Mouse (Mus musculus): Measurements from ENCODE around the gene Tubd1.

Gene Tubd1

GRCm38 (mm10) chr11:86558258-86558657 is 13.5 kb downstream of the Tubd1 start:
- DNase-seq (ENCODE audit: low spot score) = no peak

- no peak for DNase-seq (ENCODE audit: low spot score)
Observed at GRCm38 (mm10) chr11:86568425-86568824, 23.6 kb downstream of the Tubd1 start.

DNA sequence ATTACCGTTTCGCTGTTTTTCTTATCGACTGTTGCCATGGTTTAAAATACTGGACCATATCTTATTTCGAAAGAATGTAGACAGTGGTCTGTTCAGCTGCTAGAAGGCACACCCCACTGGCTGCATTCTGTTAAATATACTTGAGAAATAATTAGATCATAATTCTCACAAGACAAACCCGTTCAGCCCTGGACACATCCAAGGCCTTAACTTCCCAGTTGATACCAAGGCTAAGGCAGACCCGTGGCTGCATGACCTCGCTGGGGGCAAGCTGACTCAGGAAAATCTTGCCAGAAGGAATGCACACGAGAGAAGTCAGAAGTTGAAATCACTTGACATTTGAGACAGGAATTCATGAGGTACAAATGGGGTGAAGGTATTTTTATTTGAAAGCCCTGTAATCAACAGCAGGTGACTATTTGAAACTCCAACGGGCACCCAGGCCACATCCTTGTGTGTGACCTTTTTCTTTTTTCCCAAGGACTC is 25.5 kb downstream of the Tubd1 start:
- DNase-seq (ENCODE audit: low spot score) = no peak

GRCm38 (mm10) chr11:86571047-86571855 is 26.5 kb downstream of the Tubd1 start:
- no peak for DNase-seq (ENCODE audit: low spot score)

- no peak for DNase-seq (ENCODE audit: low spot score)
Observed at GRCm38 (mm10) chr11:86571871-86572270, 27.1 kb downstream of the Tubd1 start.

DNA sequence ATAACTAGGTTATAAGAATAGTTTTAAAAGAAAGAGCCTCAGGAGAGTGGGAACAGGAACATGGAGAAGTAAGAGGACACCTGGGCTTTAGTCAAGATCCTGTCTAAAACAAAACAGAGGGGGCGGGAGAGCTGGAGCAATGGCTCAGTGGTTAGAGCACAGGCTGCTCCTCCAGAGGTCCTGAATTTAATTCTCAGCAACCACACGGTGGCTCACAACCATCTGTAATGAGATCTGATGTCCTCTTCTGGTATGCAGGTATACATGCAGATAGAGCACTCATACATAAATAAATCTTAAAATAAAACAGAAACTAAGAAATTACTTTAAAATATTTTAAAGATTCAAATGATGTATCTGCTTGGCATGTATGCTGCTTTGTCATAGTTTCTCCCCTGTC is 27.8 kb downstream of the Tubd1 start:
- no peak for DNase-seq (ENCODE audit: low spot score)

- no peak for DNase-seq (ENCODE audit: low spot score)
Observed at GRCm38 (mm10) chr11:86573646-86574231, 28.9 kb downstream of the Tubd1 start.

DNA sequence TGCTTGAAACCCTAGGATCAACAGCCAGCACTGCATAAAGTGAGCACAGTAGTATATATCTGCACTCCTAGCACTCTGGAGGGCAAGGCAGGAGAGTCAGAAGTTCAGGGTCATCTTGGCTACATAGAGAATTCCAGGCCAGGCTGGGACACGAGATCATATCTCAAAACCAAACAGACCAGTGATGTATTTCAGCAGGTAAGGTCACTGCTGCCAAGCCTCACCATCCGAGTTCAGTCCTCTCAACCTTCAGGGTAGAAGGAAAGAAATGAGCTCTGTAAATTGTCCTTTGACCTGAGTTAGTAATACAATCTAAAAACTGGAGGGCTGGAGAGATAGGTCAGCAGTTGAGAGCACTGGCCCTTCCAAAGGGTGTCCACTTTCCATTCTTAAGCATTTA is 29.6 kb downstream of the Tubd1 start:
- DNase-seq (ENCODE audit: low spot score) = no peak

DNA sequence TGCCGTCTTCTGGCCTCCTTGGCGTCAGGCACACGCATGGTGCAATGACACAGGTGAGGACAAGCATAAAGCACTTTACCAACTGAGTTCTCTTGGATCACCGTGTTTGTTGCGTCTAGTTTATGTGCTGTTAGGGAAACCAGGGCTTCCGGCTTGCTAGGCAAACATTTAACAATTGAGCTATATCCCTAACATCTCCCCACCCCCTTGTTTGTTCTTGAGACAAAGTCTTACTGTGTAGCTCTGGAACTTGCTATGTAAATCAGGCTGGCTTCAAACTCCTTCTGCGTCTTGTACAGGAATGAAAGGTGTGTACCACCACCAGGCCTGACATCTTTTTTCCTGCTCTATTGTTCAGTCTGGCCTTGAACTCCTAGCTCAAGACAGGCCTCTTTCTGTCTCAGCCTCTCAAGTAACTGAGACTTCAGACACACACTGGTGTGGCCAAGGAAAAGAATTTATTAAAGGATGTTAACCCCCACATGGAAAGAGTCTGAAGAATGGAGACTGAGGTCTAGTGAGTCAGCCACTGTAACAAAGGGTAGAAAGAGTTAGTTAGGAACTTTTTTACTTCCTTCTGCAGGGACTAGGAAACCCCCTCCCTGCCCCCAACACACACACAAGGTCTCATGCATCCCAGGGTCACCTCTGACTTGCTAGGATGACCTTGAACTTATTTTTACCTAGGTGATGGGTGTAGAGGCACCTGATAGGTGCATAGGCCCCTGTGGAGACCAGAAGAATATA is 31.0 kb downstream of the Tubd1 start:
- DNase-seq (ENCODE audit: low spot score) = no peak

DNA sequence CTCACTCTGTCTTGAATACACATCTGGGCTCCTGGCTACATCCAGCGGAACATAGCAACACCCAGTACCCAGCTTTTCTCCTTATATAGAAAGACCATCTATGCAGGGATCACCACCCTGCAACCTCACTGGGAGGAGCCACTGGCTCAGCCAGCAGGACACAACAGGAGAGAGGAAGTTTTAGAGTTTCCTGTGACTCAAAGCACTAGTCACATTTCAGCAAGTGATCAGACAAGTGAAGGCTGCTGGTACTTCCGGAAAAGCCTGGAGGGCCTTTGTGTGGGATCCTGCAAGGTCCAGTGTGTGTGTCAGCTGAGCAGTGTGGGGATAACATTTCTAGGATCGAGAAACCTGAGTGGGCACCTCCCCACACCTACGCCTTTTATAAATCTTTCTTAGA is 32.4 kb downstream of the Tubd1 start:
- DNase-seq (ENCODE audit: low spot score) = peak; percentile 76

DNA sequence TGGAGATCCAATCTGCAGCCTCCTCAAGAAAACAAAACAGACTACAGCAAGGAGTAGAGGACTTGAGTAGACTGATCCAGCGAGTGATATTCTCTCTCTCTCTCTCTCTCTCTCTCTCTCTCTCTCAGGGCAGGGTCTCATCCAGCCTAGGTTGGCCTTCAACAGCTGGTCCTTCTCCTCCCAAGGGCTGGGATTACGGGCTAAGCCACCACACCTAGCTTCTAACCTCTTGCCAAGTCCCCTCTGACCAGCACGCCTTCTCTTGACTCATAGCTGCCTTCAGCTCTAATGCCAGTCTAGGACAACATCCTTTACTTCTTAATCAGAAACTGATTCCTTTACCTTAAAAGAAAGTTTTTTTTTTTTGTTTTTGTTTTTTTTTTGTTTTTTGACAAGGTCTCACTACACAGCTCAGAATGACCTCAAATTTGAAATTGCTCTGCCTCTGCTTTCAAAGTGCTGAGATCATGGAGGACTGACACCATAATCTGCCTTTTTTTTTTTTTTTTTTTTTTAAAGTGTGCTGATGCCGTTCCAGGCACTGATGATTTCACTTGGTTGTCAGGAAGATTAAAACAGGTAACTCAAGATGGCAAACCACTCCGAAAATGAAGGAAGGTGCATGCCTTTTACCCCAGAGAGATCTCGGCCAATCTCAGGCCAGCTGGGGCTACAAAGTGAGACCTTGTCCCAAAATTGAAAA is 33.5 kb downstream of the Tubd1 start:
- DNase-seq (ENCODE audit: low spot score) = no peak

- DNase-seq (ENCODE audit: low spot score) = peak; percentile 89
Observed at GRCm38 (mm10) chr11:86578809-86579730, 34.3 kb downstream of the Tubd1 start.

DNA sequence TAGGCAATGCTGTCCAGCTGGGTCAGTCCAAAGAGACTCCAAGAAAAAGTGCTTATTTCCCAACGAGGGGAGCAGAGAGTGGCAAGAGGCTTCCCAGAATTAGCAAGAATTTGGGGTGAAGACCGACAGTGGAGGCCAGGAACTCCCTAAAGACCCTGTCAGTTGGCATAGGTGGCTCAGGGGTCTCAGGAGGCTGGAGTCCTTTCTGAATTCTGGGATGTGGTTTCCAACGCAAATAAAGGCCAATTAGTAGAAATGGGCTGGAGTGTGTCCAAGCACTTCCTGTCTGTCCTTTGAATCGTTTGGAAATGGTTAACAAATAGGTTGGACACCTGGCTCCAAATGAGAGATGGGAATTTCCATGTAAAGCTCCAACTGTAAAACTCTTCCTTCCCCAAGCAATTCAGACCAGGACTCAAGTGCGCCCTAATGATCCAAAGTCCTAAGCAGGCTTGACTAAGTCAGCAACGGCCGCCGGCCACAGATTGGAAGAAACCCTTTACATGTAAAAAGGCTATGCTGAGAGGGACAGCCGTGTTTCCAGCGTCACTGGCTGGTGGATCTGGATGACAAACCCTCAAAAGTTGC is 35.0 kb downstream of the Tubd1 start:
- DNase-seq (ENCODE audit: low spot score) = no peak

DNA sequence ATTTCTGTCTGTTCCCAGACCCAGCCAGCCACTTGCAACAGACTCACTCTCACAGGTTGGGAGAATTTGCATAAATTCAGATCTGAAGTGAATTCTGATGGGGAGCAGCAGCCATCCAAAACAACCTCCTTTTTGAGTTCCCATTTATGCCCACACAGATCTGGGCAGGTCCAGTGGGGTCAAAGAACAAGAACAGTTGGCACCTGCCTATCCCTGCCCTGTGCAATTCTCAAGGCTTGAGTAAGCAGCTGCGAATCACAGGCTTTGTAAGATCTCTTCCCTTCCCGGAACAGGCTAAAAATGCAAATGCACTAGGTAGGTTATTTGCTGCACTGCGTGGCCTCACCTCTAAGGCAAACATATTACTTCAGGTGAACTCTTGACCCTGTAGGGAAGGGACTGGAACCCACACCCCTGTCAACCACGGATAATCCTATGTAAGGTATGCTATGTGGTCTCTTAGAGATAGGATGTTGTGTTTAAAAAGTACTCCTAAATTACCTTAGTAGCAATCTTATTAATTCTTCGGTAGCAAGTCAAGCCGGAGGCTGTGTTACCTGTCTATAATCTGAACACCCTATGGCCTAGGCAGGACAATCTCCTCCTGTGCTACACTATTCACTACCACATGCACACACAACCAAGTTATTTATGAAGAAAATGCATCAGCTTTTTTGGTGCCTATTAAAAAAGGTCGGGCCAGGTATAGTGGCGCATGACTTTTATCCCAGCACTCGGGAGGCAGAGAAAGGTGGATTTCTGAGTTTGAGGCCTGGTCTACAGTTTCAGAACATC is 35.7 kb downstream of the Tubd1 start:
- peak; percentile 69 for DNase-seq (ENCODE audit: low spot score)

DNA sequence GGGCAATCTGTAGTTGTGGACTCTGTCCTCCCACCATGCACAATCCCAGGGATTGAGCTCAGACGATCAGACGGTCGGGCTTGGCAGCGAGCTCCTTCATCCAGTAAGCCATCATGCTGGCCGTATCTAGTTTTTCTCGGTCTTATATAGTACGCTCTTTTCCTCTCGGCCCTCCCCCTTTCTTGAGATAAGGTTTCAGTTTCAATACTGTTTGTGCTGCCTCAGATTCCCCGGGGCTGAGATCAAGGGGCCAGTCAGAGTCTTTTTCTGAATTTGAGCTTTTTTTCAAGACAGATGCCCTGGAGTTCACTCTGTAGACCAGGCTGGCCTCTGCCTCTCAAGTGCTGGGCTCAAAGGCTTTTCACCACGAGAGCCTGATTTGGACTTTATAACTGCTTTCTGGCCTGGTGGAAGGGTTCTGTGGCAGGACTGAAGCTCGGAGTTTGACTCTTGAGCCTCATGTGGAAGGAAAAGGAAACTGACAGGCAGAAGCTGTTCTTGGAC is 36.5 kb downstream of the Tubd1 start:
- peak; percentile 68 for DNase-seq (ENCODE audit: low spot score)

DNA sequence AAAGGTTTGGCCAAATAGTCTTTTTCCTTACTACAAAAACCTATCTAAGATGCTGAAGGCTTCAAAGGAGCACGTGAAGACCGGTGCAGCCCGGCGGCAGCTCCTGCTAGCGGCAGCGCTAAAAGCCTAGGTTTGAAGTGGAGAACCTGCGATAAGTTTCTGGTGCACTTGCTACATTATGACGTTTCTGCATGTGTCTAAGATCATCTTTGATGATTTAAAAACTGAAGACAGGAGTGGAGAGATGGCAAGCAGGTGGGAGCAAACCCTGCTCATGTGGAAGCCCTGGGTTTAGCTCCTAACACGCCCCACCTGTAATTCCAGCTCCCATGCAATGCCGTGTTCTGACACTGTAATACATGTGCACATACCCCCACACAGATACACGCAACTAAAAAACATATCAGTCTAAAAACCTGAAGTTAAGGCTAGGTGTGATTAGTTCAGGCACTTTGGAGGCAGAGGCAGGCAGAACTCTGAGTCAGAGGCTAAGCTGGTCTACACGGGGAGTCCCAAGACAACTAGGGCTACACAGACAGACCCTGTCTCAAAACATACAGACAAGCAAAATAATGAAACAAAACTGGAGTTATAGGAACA is 37.3 kb downstream of the Tubd1 start:
- DNase-seq (ENCODE audit: low spot score) = no peak

DNA sequence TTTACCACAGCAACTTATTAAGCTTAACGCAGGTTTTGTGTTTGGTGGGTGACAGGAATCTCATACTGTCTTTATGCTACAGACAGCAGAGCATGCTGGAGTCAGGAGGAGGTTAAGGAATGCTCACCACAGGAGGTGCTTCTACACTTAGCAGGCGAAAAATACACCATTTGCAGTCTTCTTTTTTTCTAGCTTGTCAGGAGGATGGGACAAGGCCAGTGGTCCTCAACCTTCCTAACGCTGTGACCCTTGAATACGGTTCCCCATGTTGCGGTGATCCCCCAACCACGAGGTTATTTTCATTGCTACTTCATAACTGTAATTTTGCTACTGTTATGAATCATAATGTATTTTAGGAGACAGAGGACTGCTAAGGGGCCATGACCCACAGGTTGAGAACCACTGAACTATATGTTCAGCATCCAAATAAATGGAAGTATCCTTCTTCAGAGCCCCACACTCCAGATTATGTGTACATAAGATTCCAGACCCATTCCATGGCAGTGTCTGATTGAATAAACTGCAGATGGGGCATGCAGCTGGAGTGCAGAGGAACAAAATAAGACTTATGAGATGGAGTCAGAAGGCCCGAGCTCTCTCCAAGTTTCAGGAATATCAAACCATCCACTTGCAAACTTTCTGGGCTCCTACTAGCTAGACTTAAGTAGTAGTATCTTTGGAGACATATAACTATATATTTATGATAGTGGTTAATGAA is 37.9 kb downstream of the Tubd1 start:
- no peak for DNase-seq (ENCODE audit: low spot score)

DNA sequence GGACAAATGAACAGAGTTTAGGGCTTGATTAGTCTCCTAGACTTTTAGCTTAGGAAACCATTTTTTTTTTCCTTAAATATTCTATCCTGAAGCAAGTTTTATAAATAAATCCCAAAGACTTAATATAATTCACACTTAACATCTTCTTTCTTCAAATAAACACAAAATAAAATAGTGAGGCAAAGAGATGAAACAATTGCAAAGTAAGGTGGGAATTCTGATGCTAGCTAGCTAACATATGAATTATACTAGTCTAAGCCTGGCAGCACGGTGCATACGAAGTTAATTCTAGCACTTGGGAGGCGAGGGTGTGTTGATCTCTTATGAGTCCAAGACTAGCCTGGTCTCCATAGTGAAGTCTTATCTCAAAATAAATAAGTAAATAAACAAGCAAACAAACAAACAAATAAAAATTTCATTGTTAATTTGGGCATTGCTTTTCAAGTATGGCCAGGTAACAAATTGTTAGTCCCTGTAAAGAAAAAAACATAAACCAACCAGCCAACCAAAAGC is 38.6 kb downstream of the Tubd1 start:
- no peak for DNase-seq (ENCODE audit: low spot score)

Data from lung, postnatal 25 days (tissue).